Mouse (Mus musculus): Measurements from ENCODE around the gene Zfp687.

DNA sequence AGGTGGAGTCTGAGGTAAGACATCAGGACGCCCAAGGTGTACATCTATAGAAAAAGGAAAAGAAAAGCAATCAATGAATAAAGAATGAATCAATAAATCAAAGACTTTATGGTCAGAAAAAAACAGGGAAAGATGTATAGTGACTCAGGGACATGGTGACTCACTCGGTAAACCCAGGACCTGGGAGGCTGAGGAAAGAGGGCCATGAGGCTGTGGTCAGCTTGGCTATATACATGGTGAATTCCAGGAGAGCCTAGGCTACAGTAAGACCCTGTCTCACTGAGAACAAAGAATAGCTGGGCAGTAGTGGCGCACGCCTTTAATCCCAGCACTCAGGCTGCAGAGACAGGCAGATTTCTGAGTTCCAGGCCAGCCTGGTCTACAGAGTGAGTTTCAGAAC, 48.5 kb upstream of the Zfp687 start:
- TF ChIP-seq CTCF (IDR thresholded peaks at IDR 0.05; ENCODE audit: borderline replicate concordance, insufficient read depth, low read depth, low read length) (no peak), POLR2A (IDR thresholded peaks at IDR 0.05; ENCODE audit: borderline replicate concordance, insufficient read depth, low read length) (no peak)

Data from cerebellum, adult 2 months (tissue).